Mouse (Mus musculus): ENCODE measurements at regions not wholly inside any gene's neighbourhood (a gene's known extent, or its start where the extent isn't known, plus 50 kb on each side); places are given as distances from the start of the nearest gene placed in this dataset.

- H3K79me2 ChIP-seq (replicated peaks; ENCODE audit: control insufficient read depth, extremely low read depth, insufficient read depth, poor library complexity, severe bottlenecking), result no peaks in the 10 kb centered on the region
- peaks cover 5 to 24% of the 10 kb centered on the region in 2 experiments for H3K4me1 ChIP-seq (ENCODE audit: control insufficient read depth in 1 of 2, insufficient read depth in 2 of 2)
- no peaks in the 10 kb centered on the region for H3K27me3 ChIP-seq (replicated peaks)
- H3K4me2 ChIP-seq (ENCODE audit: insufficient read depth, low read depth, poor library complexity, severe bottlenecking), result no peak overlapping the region
- H3K9me3 ChIP-seq (replicated peaks; ENCODE audit: low read length), result no peaks in the 10 kb centered on the region
- H3K9ac ChIP-seq (ENCODE audit: insufficient read depth, low read depth), result no peak overlapping the region
- no peak for DNase-seq (ENCODE audit: extremely low read depth)
- in situ Hi-C loops (cut with MboI; ENCODE audit: low pct_ligation_motif_present, low pct_unique_long_range_greater_than_20kb, low sequenced_read_pairs), result no loop called here
- H3K4me3 ChIP-seq (replicated peaks in 1 of 3; ENCODE audit: low read depth in 2 of 3, low read length in 2 of 3, poor library complexity in 1 of 3), result no peak overlapping the region
- dilution Hi-C loops (cut with MboI; ENCODE audit: extremely low pct_ligation_motif_present, extremely low pct_unique_long_range_greater_than_20kb, low sequenced_read_pairs), result no loop called here
- TF ChIP-seq IRF4 (IDR thresholded peaks at IDR 0.05; ENCODE audit: low read depth, low read length), result no peak
- no peak for TF ChIP-seq EP300 (IDR thresholded peaks at IDR 0.05; ENCODE audit: low read length)
- TF ChIP-seq POLR2AphosphoS2 (IDR thresholded peaks at IDR 0.05; ENCODE audit: low read depth, low read length), result no peak
- no peak for TF ChIP-seq NELFE (IDR thresholded peaks at IDR 0.05; ENCODE audit: low read depth, low read length)
- TF ChIP-seq JUN (IDR thresholded peaks at IDR 0.05; ENCODE audit: insufficient read depth, low read depth, low read length), result no peak
- no peak for TF ChIP-seq MAZ (IDR thresholded peaks at IDR 0.05; ENCODE audit: low read depth, low read length)
- TF ChIP-seq ZNF384 (IDR thresholded peaks at IDR 0.05; ENCODE audit: low read depth, low read length), result no peak
- TF ChIP-seq TBP (conservative IDR thresholded peaks at IDR 0.05; ENCODE audit: low read depth, low read length), result no peak
- no peak for TF ChIP-seq HCFC1 (IDR thresholded peaks at IDR 0.05; ENCODE audit: low read depth, low read length)
- no peak for TF ChIP-seq MEF2A (IDR thresholded peaks at IDR 0.05; ENCODE audit: borderline replicate concordance, low read depth, low read length)
- no peak for TF ChIP-seq SMC3 (IDR thresholded peaks at IDR 0.05; ENCODE audit: low read depth, low read length)
- TF ChIP-seq TCF12 (IDR thresholded peaks at IDR 0.05; ENCODE audit: low read depth, low read length), result no peak
- no peak for TF ChIP-seq JUND (conservative IDR thresholded peaks at IDR 0.05; ENCODE audit: low read depth, low read length)
- no peak for TF ChIP-seq ETS1 (conservative IDR thresholded peaks at IDR 0.05; ENCODE audit: low read depth, low read length)
- TF ChIP-seq KAT2A (IDR thresholded peaks at IDR 0.05; ENCODE audit: insufficient replicate concordance, low read length), result no peak
- H3K27ac ChIP-seq (ENCODE audit: insufficient read depth, low read depth), result no peak overlapping the region
- no peaks in the 10 kb centered on the region for H3K36me3 ChIP-seq (replicated peaks in 1 of 2; ENCODE audit: control insufficient read depth in 1 of 2, insufficient read depth in 1 of 2, low read length in 1 of 2)
Measured at GRCm38 (mm10) chr17:15197361-15197760, 156.0 kb upstream of the Gm3448 start.

DNA sequence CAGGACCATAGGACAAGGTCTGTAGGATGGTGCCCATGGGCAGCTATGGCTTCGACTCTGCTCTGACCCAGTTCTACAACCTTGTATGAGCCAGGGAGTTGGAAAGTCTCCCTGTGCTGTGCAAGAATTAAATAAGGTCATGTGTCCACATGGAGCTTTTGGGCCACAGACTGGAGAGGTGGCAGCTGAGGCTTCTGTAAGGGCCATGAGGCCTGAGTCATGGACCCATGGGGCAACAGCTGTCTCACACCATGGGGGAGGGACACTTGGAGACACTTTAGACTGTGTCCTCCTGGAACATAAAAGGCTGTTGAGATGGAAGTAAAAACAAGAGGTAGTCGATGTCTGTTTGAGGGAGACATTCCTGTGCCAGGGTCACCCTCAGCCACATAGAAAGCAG, 154.5 kb upstream of the Gm3448 start:
- Histone ChIP-seq H3K9me3 (replicated peaks; ENCODE audit: low read length) (no peaks in the 10 kb centered on the region), H3K4me3 (replicated peaks in 1 of 3; ENCODE audit: low read depth in 2 of 3, low read length in 2 of 3, poor library complexity in 1 of 3) (no peak overlapping the region), H3K4me1 (ENCODE audit: control insufficient read depth in 1 of 2, insufficient read depth in 2 of 2) (peaks cover 5 to 24% of the 10 kb centered on the region in 2 experiments), H3K27ac (ENCODE audit: insufficient read depth, low read depth) (no peak overlapping the region), H3K27me3 (replicated peaks) (no peaks in the 10 kb centered on the region), H3K4me2 (ENCODE audit: insufficient read depth, low read depth, poor library complexity, severe bottlenecking) (no peak overlapping the region), H3K79me2 (replicated peaks; ENCODE audit: control insufficient read depth, extremely low read depth, insufficient read depth, poor library complexity, severe bottlenecking) (no peaks in the 10 kb centered on the region), H3K36me3 (replicated peaks in 1 of 2; ENCODE audit: control insufficient read depth in 1 of 2, insufficient read depth in 1 of 2, low read length in 1 of 2) (no peaks in the 10 kb centered on the region), H3K9ac (ENCODE audit: insufficient read depth, low read depth) (no peak overlapping the region)
- TF ChIP-seq SMC3 (IDR thresholded peaks at IDR 0.05; ENCODE audit: low read depth, low read length) (no peak), SIN3A (IDR thresholded peaks at IDR 0.05; ENCODE audit: low read length) (no peak), EP300 (IDR thresholded peaks at IDR 0.05; ENCODE audit: low read length) (no peak), MYC (IDR thresholded peaks at IDR 0.05; ENCODE audit: low read depth, low read length) (no peak), MAX (IDR thresholded peaks at IDR 0.05; ENCODE audit: low read length) (no peak), ZKSCAN1 (IDR thresholded peaks at IDR 0.05; ENCODE audit: borderline replicate concordance, low read depth, low read length) (no peak), NELFE (IDR thresholded peaks at IDR 0.05; ENCODE audit: low read depth, low read length) (no peak), BHLHE40 (IDR thresholded peaks at IDR 0.05; ENCODE audit: low read depth, low read length) (no peak), MEF2A (IDR thresholded peaks at IDR 0.05; ENCODE audit: borderline replicate concordance, low read depth, low read length) (no peak), MAZ (IDR thresholded peaks at IDR 0.05; ENCODE audit: low read depth, low read length) (no peak), GABPA (IDR thresholded peaks at IDR 0.05; ENCODE audit: insufficient replicate concordance, low read depth, low read length) (no peak), POLR2A (IDR thresholded peaks at IDR 0.05; ENCODE audit: low read depth, low read length) (no peak)
- dilution Hi-C loops (cut with MboI; ENCODE audit: extremely low pct_ligation_motif_present, extremely low pct_unique_long_range_greater_than_20kb, low sequenced_read_pairs) (no loop called here), in situ Hi-C loops (cut with MboI; ENCODE audit: low pct_ligation_motif_present, low pct_unique_long_range_greater_than_20kb, low sequenced_read_pairs) (no loop called here)
- no peak for DNase-seq (ENCODE audit: extremely low read depth)

Measured in CH12.LX (cell line).